Mouse (Mus musculus): ENCODE measurements around the gene Kif16b. TPM values are rescaled to one million over a fixed set of nuclear protein-coding genes. Genes with fewer than 3 reads are reported as not detected.
"Not testable (repeated sequence)": the region's sequence is repeated elsewhere in the genome, so short reads cannot be mapped to it uniquely, and the experiment has no call there.

The Kif16b gene
- total RNA-seq, 2 experiments from 2014 or later, result 24.9 to 27.0 TPM

- no peak for DNase-seq
These were observed 311.7 kb downstream of the Kif16b start for GRCm38 (mm10) chr2:142589403-142590283.

DNA sequence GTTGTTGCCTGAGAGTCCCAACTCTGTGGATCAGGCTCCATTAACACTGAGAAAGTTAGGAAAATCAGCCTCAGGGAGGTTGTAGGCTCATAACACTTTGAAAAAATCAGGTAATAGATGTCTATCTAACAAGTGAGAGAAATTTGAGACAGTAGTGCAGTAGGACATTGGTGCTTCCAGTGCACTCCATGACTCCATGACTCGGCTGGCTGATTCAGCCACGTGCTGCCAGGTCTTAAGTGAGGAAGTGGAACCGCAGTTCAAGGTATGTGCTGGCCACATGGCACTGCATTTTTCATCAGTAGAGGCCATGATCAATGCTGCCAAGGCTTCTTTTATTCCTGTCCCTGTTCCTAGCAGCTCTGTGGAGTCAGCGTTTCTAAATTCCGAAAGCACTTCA is 315.5 kb downstream of the Kif16b start:
- no peak for DNase-seq

DNA sequence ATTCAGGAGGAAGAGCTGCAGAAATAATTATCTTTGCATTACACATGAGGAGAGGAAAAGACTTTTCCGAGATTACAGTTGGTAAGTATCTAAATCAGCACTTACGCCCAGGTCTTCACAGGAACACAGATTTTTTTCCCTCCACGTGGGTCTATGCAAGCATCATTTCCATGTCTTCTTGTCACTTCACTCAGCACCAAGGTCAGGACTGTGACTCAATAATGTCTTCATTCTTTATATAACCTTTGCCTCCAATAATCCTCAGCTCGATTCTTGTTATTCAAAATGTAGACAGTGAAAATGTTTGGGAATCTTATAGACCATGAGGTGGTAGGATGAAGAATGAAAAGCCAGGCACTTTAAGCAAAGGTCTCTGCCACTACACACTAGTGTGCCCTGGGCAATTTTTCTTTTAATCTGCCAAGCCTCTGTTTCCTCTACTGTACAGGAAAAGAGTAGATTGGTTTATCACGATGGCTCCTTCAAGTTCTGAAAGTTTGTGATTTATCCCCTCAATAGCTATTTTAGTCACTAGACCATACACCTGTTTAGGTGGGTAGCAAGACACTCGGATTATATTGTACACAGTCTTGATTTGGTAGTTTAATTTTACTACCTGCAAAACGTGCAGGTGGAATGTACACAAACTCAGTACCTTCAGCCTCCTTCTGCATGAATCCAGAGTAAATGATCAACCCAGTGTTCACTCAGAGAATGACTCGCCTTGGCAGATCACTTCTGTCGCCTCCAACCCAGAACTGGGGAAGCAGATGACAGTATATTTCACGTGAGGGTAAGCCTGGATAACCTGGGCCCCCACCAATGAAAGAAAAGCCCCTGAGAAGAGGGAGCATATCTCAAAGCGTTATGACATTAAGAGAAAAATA is 316.2 kb downstream of the Kif16b start:
- no peak for DNase-seq

- DNase-seq, result no peak
These were observed 320.9 kb downstream of the Kif16b start for GRCm38 (mm10) chr2:142580449-142580848.

GRCm38 (mm10) chr2:142577414-142577813 is 323.9 kb downstream of the Kif16b start:
- not testable (repeated sequence) for DNase-seq

DNA sequence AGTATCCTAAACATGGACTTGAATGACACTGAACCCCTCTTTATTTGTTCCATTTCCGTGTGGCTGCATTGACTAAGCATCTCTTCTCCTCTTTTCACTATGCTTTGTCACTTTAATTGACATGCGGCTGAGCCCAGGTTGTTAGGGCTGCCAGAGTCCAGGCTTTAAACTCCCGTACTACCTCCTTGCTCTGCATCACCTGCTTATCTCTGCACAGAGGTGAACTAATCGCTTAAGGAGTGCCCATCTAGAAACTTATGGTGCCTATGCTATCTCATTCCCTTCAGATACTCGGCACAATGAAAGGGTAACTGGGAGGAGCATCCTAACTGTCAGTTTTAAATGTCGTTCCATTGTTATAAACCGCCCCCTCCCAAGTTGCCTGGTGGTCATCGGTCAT is 331.6 kb downstream of the Kif16b start:
- no peak for DNase-seq

Other genes starting within 250 kb of the Kif16b start
- 10 to 100 TPM; 34.9 to 36.4 TPM for gene Snrpb2, start 161.5 kb upstream of the Kif16b start, total RNA-seq (2021)
- gene Otor, start 176.9 kb upstream of the Kif16b start, total RNA-seq (2021), result not detected

All from heart, postnatal 4 days (tissue).